Mouse (Mus musculus) kidney, postnatal 36 days (tissue): Measurements from ENCODE around the gene Plxna4.

ENCODE experiments used
- DNase-seq, 2 experiments: peaks; one replicate each; pipeline ENCODE4 v3.0.0; 2021 to 2022; ENCODE audit warnings: mixed read lengths in 2 of 2

Plxna4 gene

GRCm38 (mm10) chr6:32398261-32398660 lies 189.7 kb downstream of the Plxna4 start:
- DNase-seq, result peak; percentile 51 to 79

- peak; percentile 96 to 97 for DNase-seq
These were observed 190.8 kb downstream of the Plxna4 start for GRCm38 (mm10) chr6:32397133-32397730.

- no peak for DNase-seq
These were observed 192.6 kb downstream of the Plxna4 start for GRCm38 (mm10) chr6:32395415-32395814.

GRCm38 (mm10) chr6:32392262-32392661 lies 195.7 kb downstream of the Plxna4 start:
- DNase-seq, result no peak

GRCm38 (mm10) chr6:32388276-32388675 lies 199.7 kb downstream of the Plxna4 start:
- peak; percentile 83 to 88 for DNase-seq

- no peak for DNase-seq
These were observed 201.1 kb downstream of the Plxna4 start for GRCm38 (mm10) chr6:32386915-32387314.

- no peak for DNase-seq
These were observed 203.1 kb downstream of the Plxna4 start for GRCm38 (mm10) chr6:32384937-32385336.

- DNase-seq, result no peak
These were observed 203.6 kb downstream of the Plxna4 start for GRCm38 (mm10) chr6:32384423-32384822.

GRCm38 (mm10) chr6:32381516-32381915 lies 206.5 kb downstream of the Plxna4 start:
- DNase-seq, result no peak

GRCm38 (mm10) chr6:32377181-32377580 lies 210.8 kb downstream of the Plxna4 start:
- peak; percentile 92 to 93 for DNase-seq

- DNase-seq, result no peak
These were observed 214.0 kb downstream of the Plxna4 start for GRCm38 (mm10) chr6:32373931-32374361.

- DNase-seq, result no peak
These were observed 218.9 kb downstream of the Plxna4 start for GRCm38 (mm10) chr6:32369092-32369491.

- no peak for DNase-seq
These were observed 219.6 kb downstream of the Plxna4 start for GRCm38 (mm10) chr6:32368408-32368807.

- DNase-seq, result no peak
These were observed 223.1 kb downstream of the Plxna4 start for GRCm38 (mm10) chr6:32364933-32365332.

- DNase-seq, result no peak
These were observed 224.4 kb downstream of the Plxna4 start for GRCm38 (mm10) chr6:32363489-32364068.

GRCm38 (mm10) chr6:32362421-32362820 lies 225.6 kb downstream of the Plxna4 start:
- DNase-seq, result no peak

- no peak for DNase-seq
These were observed 228.3 kb downstream of the Plxna4 start for GRCm38 (mm10) chr6:32359675-32360074.

GRCm38 (mm10) chr6:32357497-32357896 lies 230.5 kb downstream of the Plxna4 start:
- no peak for DNase-seq

GRCm38 (mm10) chr6:32355559-32355958 lies 232.4 kb downstream of the Plxna4 start:
- DNase-seq, result peak; percentile 49 to 73

GRCm38 (mm10) chr6:32348996-32349395 lies 239.0 kb downstream of the Plxna4 start:
- no peak for DNase-seq

GRCm38 (mm10) chr6:32348126-32348525 lies 239.9 kb downstream of the Plxna4 start:
- DNase-seq, result peak in 1 of 2 experiments; percentile 22

GRCm38 (mm10) chr6:32346015-32346414 lies 242.0 kb downstream of the Plxna4 start:
- DNase-seq, result no peak

- no peak for DNase-seq
These were observed 245.3 kb downstream of the Plxna4 start for GRCm38 (mm10) chr6:32342727-32343126.

- no peak for DNase-seq
These were observed 245.7 kb downstream of the Plxna4 start for GRCm38 (mm10) chr6:32342272-32342671.
